9 mouse cellular contexts compared by ENCODE assay signal in genomic region chr14:72389696-72390095, GRCm38 (mm10).
DNase-seq lines count a peak whose midpoint lies in the region; ATAC-seq lines count a peak whose summit lies in the region.
"Had no signal": no experiment of that assay in that cellular context is flagged by ENCODE, and none has a peak within 500 bp of the region (broad histone marks: within the 10 kb centered on the region; RNA-seq: fewer than 3 reads in every experiment).

No protein-coding gene starts in this region.

- intact Hi-C loops in gastrocnemius, postnatal 36 days (cut with DNase I) = no loop called here

- H3K4me1 ChIP-seq in midbrain, embryonic 11.5 days (ENCODE audit: control insufficient read depth, insufficient read depth, low read length) = no peaks in the 10 kb centered on the region
- no peaks in the 10 kb centered on the region for H3K4me1 ChIP-seq in midbrain, embryonic 16.5 days (ENCODE audit: control insufficient read depth, insufficient read depth, low read length)

- DNase-seq in midbrain, embryonic 11.5 days (ENCODE audit: low spot score, missing footprints) = no peak
- DNase-seq in cerebellum, adult 8-10 months = peak; percentile 4
- peak; percentile 51 to 56 for DNase-seq in gastrocnemius, postnatal 36 days
- DNase-seq in kidney, postnatal 25 days = peak; percentile 57 to 72
- DNase-seq in ovary, postnatal 36 days (ENCODE audit: low spot score) = peak; percentile 48
- no peak for DNase-seq in frontal cortex, postnatal 25 days (ENCODE audit: low spot score in 2 of 2)

- H3K9me3 ChIP-seq in midbrain, embryonic 11.5 days (ENCODE audit: control insufficient read depth, low read length) = no peaks in the 10 kb centered on the region
- no peaks in the 10 kb centered on the region for H3K9me3 ChIP-seq in midbrain, embryonic 16.5 days (replicated peaks; ENCODE audit: control insufficient read depth, low read length, poor library complexity, severe bottlenecking)

- no peaks in the 10 kb centered on the region for H3K36me3 ChIP-seq in midbrain, embryonic 11.5 days (ENCODE audit: control insufficient read depth, insufficient read depth, low read length)
- H3K36me3 ChIP-seq in midbrain, embryonic 16.5 days (ENCODE audit: control insufficient read depth, insufficient read depth, low read length) = no peaks in the 10 kb centered on the region

- no peak overlapping the region for H3K9ac ChIP-seq in midbrain, embryonic 11.5 days (ENCODE audit: low read length)
- no peak overlapping the region for H3K9ac ChIP-seq in midbrain, embryonic 16.5 days (ENCODE audit: low read depth, low read length)

- ATAC-seq in midbrain, embryonic 11.5 days (ENCODE audit: low FRiP score) = peak; percentile 24; the same call in 1 of the 2 replicates
- ATAC-seq in midbrain, embryonic 16.5 days = no peak
- no peak for ATAC-seq in erythroblast, adult 5-6 weeks (replicated peaks; ENCODE audit: low FRiP score, poor library complexity, severe bottlenecking)
- ATAC-seq: Patski had no signal

- H3K27me3 ChIP-seq in midbrain, embryonic 11.5 days (ENCODE audit: control insufficient read depth, insufficient read depth, low read length) = no peaks in the 10 kb centered on the region
- no peaks in the 10 kb centered on the region for H3K27me3 ChIP-seq in midbrain, embryonic 16.5 days (ENCODE audit: control insufficient read depth, insufficient read depth, low read depth, low read length)
- H3K27me3 ChIP-seq: Patski had no signal

- no peak overlapping the region for H3K4me2 ChIP-seq in midbrain, embryonic 11.5 days
- no peak overlapping the region for H3K4me2 ChIP-seq in midbrain, embryonic 16.5 days (ENCODE audit: low read length)

- H3K4me3 ChIP-seq in midbrain, embryonic 11.5 days (ENCODE audit: low read depth, low read length) = no peak overlapping the region
- H3K4me3 ChIP-seq in midbrain, embryonic 16.5 days (ENCODE audit: low read depth, low read length) = no peak overlapping the region

- 80% methylated on average over 1 of the region's 1 CpGs for WGBS in midbrain, embryonic 11.5 days
- WGBS in midbrain, embryonic 16.5 days = 68% methylated on average over 1 of the region's 1 CpGs

- H3K27ac ChIP-seq in midbrain, embryonic 11.5 days (ENCODE audit: low read depth, low read length) = no peak overlapping the region
- no peak overlapping the region for H3K27ac ChIP-seq in midbrain, embryonic 16.5 days (ENCODE audit: low read length)

Comparison
In these comparisons a context has a peak if more than half of its experiments do, and no peak if none do; other contexts are left out.
1. DNase-seq: peak in cerebellum, adult 8-10 months (single experiment), gastrocnemius, postnatal 36 days (2 of 2), kidney, postnatal 25 days (2 of 2) and ovary, postnatal 36 days (single experiment); none in midbrain, embryonic 11.5 days (single experiment) and frontal cortex, postnatal 25 days (0 of 2).